Mouse (Mus musculus) adrenal gland, adult 8-10 months (tissue): Measurements from ENCODE around the gene Gnat1. TPM values are rescaled to one million over a fixed set of nuclear protein-coding genes. Genes with fewer than 3 reads are reported as not detected.

ENCODE experiments used
- DNase-seq: peaks from one replicate; pipeline ENCODE4 v3.0.0; 2022
- total RNA-seq, 4 experiments: library from RNA; stranded (reverse); gene quantifications; 2 replicates each; pipeline ENCODE4 v1.2.4; 2022

The Gnat1 gene
- total RNA-seq, 4 experiments from 2014 or later = 0.74 TPM; not detected in 3

- DNase-seq = no peak
Observed at GRCm38 (mm10) chr9:107626158-107626843, 53.2 kb downstream of the Gnat1 start.

GRCm38 (mm10) chr9:107625351-107626128 is 54.0 kb downstream of the Gnat1 start:
- DNase-seq = no peak

DNA sequence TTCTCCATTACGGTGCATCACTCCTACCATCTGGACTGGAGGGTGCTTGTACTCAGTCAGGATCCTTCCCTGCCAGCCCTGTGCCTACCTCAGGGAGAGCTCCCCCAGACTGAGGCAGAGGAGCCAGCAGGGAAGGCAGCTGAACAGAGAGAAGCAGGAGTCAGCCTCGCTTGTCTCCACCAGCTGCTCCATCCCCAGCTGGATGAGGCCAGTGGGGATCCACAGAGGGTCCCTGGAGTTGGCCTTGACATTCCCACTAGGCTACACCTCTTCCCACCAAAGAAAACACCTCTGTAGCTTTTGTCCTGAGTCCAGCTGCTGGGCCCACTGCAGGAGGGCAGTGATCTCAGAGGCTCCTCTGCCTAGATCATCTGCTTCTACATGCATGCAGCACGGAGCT is 54.6 kb downstream of the Gnat1 start:
- no peak for DNase-seq

DNA sequence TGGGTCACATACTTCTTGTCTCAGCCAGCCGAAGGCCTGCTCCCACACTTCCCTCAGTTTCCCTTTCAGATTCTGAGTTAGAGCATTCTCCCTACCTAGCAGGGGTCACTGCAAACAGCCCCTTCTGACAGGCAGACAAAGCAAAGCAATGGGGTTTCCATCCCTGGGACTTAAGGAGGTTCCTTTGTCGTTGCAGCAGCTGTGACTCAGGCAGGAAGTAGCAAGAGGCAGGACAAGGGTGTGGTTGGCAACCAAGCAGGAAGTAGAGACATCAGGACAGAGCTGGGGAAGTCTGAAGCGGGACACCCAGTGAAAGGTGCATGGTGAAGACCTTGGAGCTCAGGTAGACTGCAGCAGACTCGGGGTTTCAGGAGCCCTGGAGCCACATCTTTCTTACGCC is 55.0 kb downstream of the Gnat1 start:
- no peak for DNase-seq

Other genes starting within 250 kb of the Gnat1 start
- 10 to 100 TPM; 41.7 to 51.9 (median 46.5) TPM for gene Tmem115, start 145.8 kb downstream of the Gnat1 start, total RNA-seq
- gene Cyb561d2, start 137.5 kb downstream of the Gnat1 start, total RNA-seq = 10 to 100 TPM; 21.1 to 28.3 (median 25.1) TPM
- gene Nprl2, start 137.5 kb downstream of the Gnat1 start, total RNA-seq = 10 to 100 TPM; 30.3 to 35.9 (median 32.0) TPM
- 1 to 10 TPM in 1 of 4 experiments, under 1 TPM in 2, not detected in 1; 0.41 to 1.7 (median 0.62) TPM for gene Zmynd10, start 132.4 kb downstream of the Gnat1 start, total RNA-seq
- 10 to 100 TPM; 16.1 to 33.1 (median 26.2) TPM for gene Rassf1, start 128.2 kb downstream of the Gnat1 start, total RNA-seq
- 10 to 100 TPM; 55.1 to 64.1 (median 61.8) TPM for gene Tusc2, start 116.5 kb downstream of the Gnat1 start, total RNA-seq
- 10 to 100 TPM; 27.3 to 47.0 (median 36.3) TPM for gene Hyal2, start 111.8 kb downstream of the Gnat1 start, total RNA-seq
- 10 to 100 TPM in 1 of 4 experiments, 1 to 10 TPM in 3; 7.7 to 14.2 (median 9.3) TPM for gene Hyal1, start 102.8 kb downstream of the Gnat1 start, total RNA-seq
- gene Naa80, start 100.8 kb downstream of the Gnat1 start, total RNA-seq = 10 to 100 TPM; 15.3 to 20.1 (median 17.0) TPM
- gene Hyal3, start 98.9 kb downstream of the Gnat1 start, total RNA-seq = 1 to 10 TPM; 1.5 to 2.3 (median 2.0) TPM
- 10 to 100 TPM; 36.7 to 49.1 (median 39.8) TPM for gene Ifrd2, start 92.1 kb downstream of the Gnat1 start, total RNA-seq
- 1 to 10 TPM; 5.0 to 7.7 (median 6.2) TPM for gene Sema3b, start 70.5 kb downstream of the Gnat1 start, total RNA-seq
- 100 to 1,000 TPM; 229 to 382 (median 295) TPM for gene Gnai2, start 44.3 kb downstream of the Gnat1 start, total RNA-seq
- gene Slc38a3, start 10.2 kb downstream of the Gnat1 start, total RNA-seq = 1 to 10 TPM in 1 of 4 experiments, under 1 TPM in 3; 0.31 to 2.2 (median 0.74) TPM
- 10 to 100 TPM; 25.0 to 41.2 (median 29.8) TPM for gene Sema3f, start 30.8 kb upstream of the Gnat1 start, total RNA-seq
- gene Rbm5, start 91.3 kb upstream of the Gnat1 start, total RNA-seq = 100 to 1,000 TPM in 2 of 4 experiments, 10 to 100 TPM in 2; 91.2 to 204 (median 127) TPM
- 10 to 100 TPM; 51.7 to 91.6 (median 58.9) TPM for gene Rbm6, start 193.5 kb upstream of the Gnat1 start, total RNA-seq
- 10 to 100 TPM; 19.5 to 22.1 (median 20.1) TPM for gene Mon1a, start 208.4 kb upstream of the Gnat1 start, total RNA-seq
- gene Mst1r, start 227.2 kb upstream of the Gnat1 start, total RNA-seq = 10 to 100 TPM; 10.3 to 28.6 (median 17.9) TPM
- gene Actl11, start 248.8 kb upstream of the Gnat1 start, total RNA-seq = not detected